Mouse (Mus musculus): Measurements from ENCODE around the gene Foxe3. TPM values are rescaled to one million over a fixed set of nuclear protein-coding genes. Genes with fewer than 3 reads are reported as not detected.

Foxe3 gene
- total RNA-seq, 2 experiments from 2014 or later = not detected

DNA sequence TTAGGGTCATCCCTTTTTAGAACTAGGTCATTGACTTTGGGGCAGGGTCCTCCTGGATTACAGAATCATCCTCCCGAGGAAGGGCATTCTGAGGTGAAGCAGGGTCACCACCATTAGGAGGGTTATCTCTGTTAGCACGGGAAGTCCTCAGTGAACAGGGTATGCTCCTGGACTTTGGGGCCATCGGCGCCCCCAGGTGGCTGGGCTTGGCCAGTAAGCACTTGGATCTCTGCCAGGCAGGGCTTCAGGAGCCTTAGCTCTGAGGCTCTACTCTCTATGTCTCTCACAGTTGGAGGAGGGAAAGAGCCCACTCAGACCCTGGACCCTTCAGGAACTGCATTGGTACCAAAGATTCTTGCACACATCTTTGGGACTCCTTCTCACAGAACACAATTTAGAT, 28.0 kb downstream of the Foxe3 start:
- DNase-seq (ENCODE audit: low spot score in 2 of 2) = no peak

DNA sequence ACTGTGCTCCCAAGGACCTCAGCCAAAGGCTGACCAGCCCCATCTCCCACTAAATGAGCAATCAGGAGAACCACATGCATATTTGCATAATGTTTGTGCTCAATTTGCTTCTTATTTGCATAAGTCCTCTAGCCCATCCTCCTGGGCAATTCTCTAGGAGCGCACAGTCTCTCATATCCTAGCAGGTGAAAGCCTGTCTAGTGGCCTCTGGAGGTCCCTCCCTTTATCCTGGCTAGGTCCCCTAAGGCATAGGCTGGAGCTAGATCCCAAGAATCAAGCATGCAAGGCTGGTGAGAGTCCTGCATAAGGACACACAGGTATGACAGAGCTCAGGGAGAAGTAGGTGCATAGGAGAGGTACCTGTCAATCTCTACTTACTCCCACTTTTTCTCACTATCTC, 43.6 kb downstream of the Foxe3 start:
- DNase-seq (ENCODE audit: low spot score in 2 of 2) = no peak

DNA sequence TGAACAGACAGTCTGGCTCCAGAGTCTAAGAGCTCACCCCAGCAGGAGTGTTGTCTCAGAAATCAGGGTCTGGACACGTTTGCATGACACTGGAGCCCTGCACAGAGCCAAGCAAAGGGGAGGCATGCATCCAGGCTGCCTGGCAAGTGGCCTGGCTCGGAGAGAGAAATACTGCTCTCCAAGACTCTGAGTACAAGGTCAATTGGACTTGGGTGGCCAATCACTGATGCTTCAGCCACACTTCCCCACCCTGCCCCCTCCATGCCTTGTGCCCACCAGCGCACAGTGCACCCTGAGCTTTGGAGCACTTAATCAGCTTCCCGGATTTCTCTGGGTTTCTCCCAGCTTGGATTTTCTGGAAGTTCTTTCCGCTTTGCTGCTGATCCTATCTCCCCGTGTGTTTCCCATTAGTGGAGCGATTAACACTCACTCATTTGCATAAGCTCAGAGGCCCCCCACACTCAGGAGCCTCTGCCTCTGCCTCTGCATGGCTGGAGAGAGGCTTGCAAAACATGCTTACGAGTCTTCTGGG, 49.3 kb downstream of the Foxe3 start:
- DNase-seq (ENCODE audit: low spot score in 2 of 2) = no peak

Other genes with a start within 250 kb of the Foxe3 start
- not detected for gene Gm12830, start 104.3 kb downstream of the Foxe3 start, total RNA-seq (2021)
- gene Foxd2, start 17.1 kb downstream of the Foxe3 start, total RNA-seq (2021) = under 1 TPM; 0.58 to 0.91 TPM
- 10 to 100 TPM; 68.2 to 79.4 TPM for gene Cmpk1, start 61.2 kb upstream of the Foxe3 start, total RNA-seq (2021)
- under 1 TPM; 0.59 to 0.63 TPM for gene Stil, start 74.1 kb upstream of the Foxe3 start, total RNA-seq (2021)
- gene Tal1, start 130.4 kb upstream of the Foxe3 start, total RNA-seq (2021) = 1 to 10 TPM; 1.3 to 1.4 TPM
- gene Pdzk1ip1, start 162.7 kb upstream of the Foxe3 start, total RNA-seq (2021) = under 1 TPM; 0.42 to 0.93 TPM
- 10 to 100 TPM; 16.8 to 17.1 TPM for gene Cyp4x1, start 208.3 kb upstream of the Foxe3 start, total RNA-seq (2021)

All from left cerebral cortex, adult 18-20 months (tissue).